Mouse (Mus musculus) layer of hippocampus, postnatal 36 days (tissue): ENCODE measurements around the gene Sardh. TPM values are rescaled to one million over a fixed set of nuclear protein-coding genes. Genes with fewer than 3 reads are reported as not detected.

Experiments used
- DNase-seq, 2 experiments: peaks; one replicate each; pipeline ENCODE4 v3.0.0; 2022
- total RNA-seq, 2 experiments: library from RNA; stranded (reverse); gene quantifications; 2 replicates each; pipeline ENCODE4 v1.2.3; 2021

The Sardh gene
- total RNA-seq, 2 experiments from 2014 or later = 7.2 to 8.7 TPM

- peak; percentile 65 to 79 for DNase-seq
These were observed 83.1 kb downstream of the Sardh start, which contains the start of gene Dbh for GRCm38 (mm10) chr2:27164796-27165590. Gene Dbh, plus strand, starts transcription at chr2:27165233.

GRCm38 (mm10) chr2:27163851-27164250 is 84.3 kb downstream of the Sardh start:
- peak in 1 of 2 experiments; percentile 36 for DNase-seq

GRCm38 (mm10) chr2:27162656-27163055 is 85.5 kb downstream of the Sardh start:
- no peak for DNase-seq

- DNase-seq = no peak
These were observed 86.6 kb downstream of the Sardh start for GRCm38 (mm10) chr2:27161526-27161925.

GRCm38 (mm10) chr2:27156596-27156995 is 91.5 kb downstream of the Sardh start:
- no peak for DNase-seq

- DNase-seq = no peak
These were observed 93.5 kb downstream of the Sardh start for GRCm38 (mm10) chr2:27154466-27155185.

GRCm38 (mm10) chr2:27149457-27149856 is 98.7 kb downstream of the Sardh start:
- no peak for DNase-seq

GRCm38 (mm10) chr2:27146840-27147239 is 101.3 kb downstream of the Sardh start:
- no peak for DNase-seq

- DNase-seq = no peak
These were observed 103.2 kb downstream of the Sardh start for GRCm38 (mm10) chr2:27144957-27145356.

GRCm38 (mm10) chr2:27141950-27142693 is 106.0 kb downstream of the Sardh start, which contains the start of gene Fam163b:
Gene Fam163b, minus strand, starts transcription at chr2:27142491.
- peak in 1 of 2 experiments; percentile 48 for DNase-seq

Other genes with a start within 250 kb of the Sardh start
- 10 to 100 TPM; 42.8 to 46.6 TPM for gene Cacfd1, start 238.4 kb downstream of the Sardh start, total RNA-seq
- 10 to 100 TPM; 40.1 to 44.9 TPM for gene Slc2a6, start 220.3 kb downstream of the Sardh start, total RNA-seq
- under 1 TPM; 0.46 to 0.77 TPM for gene Mymk, start 176.2 kb downstream of the Sardh start, total RNA-seq
- 10 to 100 TPM; 10.5 to 12.3 TPM for gene Adamtsl2, start 169.0 kb downstream of the Sardh start, total RNA-seq
- gene Fam163b, start 105.8 kb downstream of the Sardh start, total RNA-seq = 100 to 1,000 TPM; 107 to 130 TPM
- gene Dbh, start 83.1 kb downstream of the Sardh start, total RNA-seq = under 1 TPM; 0.25 to 0.48 TPM
- gene Vav2, start 178.7 kb upstream of the Sardh start, total RNA-seq = 10 to 100 TPM; 11.2 to 11.5 TPM
- gene Brd3os, start 194.0 kb upstream of the Sardh start, total RNA-seq = 10 to 100 TPM; 22.6 to 24.0 TPM